25 mouse cellular contexts compared by ENCODE assay signal in genomic region chr10:24058986-24059385, GRCm38 (mm10). TPM values are rescaled to one million over a fixed set of nuclear protein-coding genes. Genes with fewer than 3 reads are reported as not detected.
DNase-seq lines count a peak whose midpoint lies in the region; ATAC-seq lines count a peak whose summit lies in the region.
"Had no signal": no experiment of that assay in that cellular context is flagged by ENCODE, and none has a peak within 500 bp of the region (broad histone marks: within the 10 kb centered on the region; RNA-seq: fewer than 3 reads in every experiment).

No protein-coding gene starts in this region.

- no peaks in the 10 kb centered on the region for H3K27me3 ChIP-seq in splenic B cell, adult 2 months (ENCODE audit: control insufficient read depth, insufficient read depth, low read length, poor library complexity, severe bottlenecking)
- H3K27me3 ChIP-seq: embryonic facial prominence, embryonic 13.5 days; embryonic facial prominence, embryonic 15.5 days; forebrain, embryonic 12.5 days had no signal

- ATAC-seq in granulocyte monocyte progenitor cell, adult 5-6 weeks (replicated peaks; ENCODE audit: poor library complexity, severe bottlenecking): peak; percentile 50
- peak; percentile 78 for ATAC-seq in megakaryocyte, adult 5-6 weeks (ENCODE audit: poor library complexity, severe bottlenecking)
- ATAC-seq: forebrain, embryonic 14.5 days; forebrain, embryonic 16.5 days had no signal

- no peaks in the 10 kb centered on the region for H3K36me3 ChIP-seq in splenic B cell, adult 2 months (ENCODE audit: control insufficient read depth, insufficient read depth, low read length, poor library complexity, severe bottlenecking)
- H3K36me3 ChIP-seq: embryonic facial prominence, embryonic 13.5 days; embryonic facial prominence, embryonic 15.5 days; forebrain, embryonic 10.5 days; forebrain, embryonic 12.5 days had no signal

- DNase-seq in A20 (ENCODE audit: low read depth, low spot score): peak; percentile 15
- DNase-seq in splenic B cell, adult 2 months (ENCODE audit: low read depth, low spot score): peak; percentile 6
- no peak for DNase-seq in ovary, adult 18-20 months (ENCODE audit: low spot score)
- no peak for DNase-seq in cerebellum, adult 9-11 months
- no peak for DNase-seq in kidney, adult 8-10 months
- DNase-seq: adrenal gland, adult 2 months; adrenal gland, postnatal 10 days; adrenal gland, postnatal 25 days; cerebellum, adult 11 months; cerebellum, adult 18-20 months; cerebellum, adult 8-10 months; cerebellum, postnatal 10 days; cerebellum, postnatal 25 days; embryo, embryonic 11 days had no signal

RNA-seq across cellular contexts. Expression of gene Taar7f, which starts 9.7 kb away (rescaled TPM):
- not detected in 2 replicates for total RNA-seq in granulocyte monocyte progenitor cell, adult 5-6 weeks (2014; fragmentation: Nextera tagmentation)
- not detected in 2 replicates for total RNA-seq in granulocyte monocyte progenitor cell, adult 5-6 weeks (2017)
- total RNA-seq in megakaryocyte, adult 5-6 weeks (2015): not detected in 2 replicates
- total RNA-seq in megakaryocyte, adult 5-6 weeks (2017): not detected in 2 replicates
- total RNA-seq: adrenal gland, adult 2 months; adrenal gland, postnatal 10 days; adrenal gland, postnatal 25 days; adrenal gland, postnatal 4 days; ES-E14; MEL had no signal

RNA-seq across cellular contexts. Expression of gene Taar8a, which starts 17.3 kb away (rescaled TPM):
- total RNA-seq in granulocyte monocyte progenitor cell, adult 5-6 weeks (2014; fragmentation: Nextera tagmentation): not detected in 2 replicates
- not detected in 2 replicates for total RNA-seq in granulocyte monocyte progenitor cell, adult 5-6 weeks (2017)
- not detected in 2 replicates for total RNA-seq in megakaryocyte, adult 5-6 weeks (2015)
- total RNA-seq in megakaryocyte, adult 5-6 weeks (2017): not detected in 2 replicates
- total RNA-seq: adrenal gland, adult 2 months; adrenal gland, postnatal 10 days; adrenal gland, postnatal 25 days; ES-E14; MEL had no signal

RNA-seq across cellular contexts. Expression of gene Taar7e, which starts 21.6 kb away (rescaled TPM):
- not detected in 2 replicates for total RNA-seq in granulocyte monocyte progenitor cell, adult 5-6 weeks (2014; fragmentation: Nextera tagmentation)
- total RNA-seq in granulocyte monocyte progenitor cell, adult 5-6 weeks (2017): not detected in 2 replicates
- not detected in 2 replicates for total RNA-seq in megakaryocyte, adult 5-6 weeks (2015)
- not detected in 2 replicates for total RNA-seq in megakaryocyte, adult 5-6 weeks (2017)
- total RNA-seq: adrenal gland, adult 2 months; adrenal gland, postnatal 10 days; adrenal gland, postnatal 25 days; adrenal gland, postnatal 4 days; ES-E14; MEL had no signal

RNA-seq across cellular contexts. Expression of gene Taar7d, which starts 32.0 kb away (rescaled TPM):
- total RNA-seq in granulocyte monocyte progenitor cell, adult 5-6 weeks (2014; fragmentation: Nextera tagmentation): not detected in 2 replicates
- total RNA-seq in granulocyte monocyte progenitor cell, adult 5-6 weeks (2017): not detected in 2 replicates
- not detected in 2 replicates for total RNA-seq in megakaryocyte, adult 5-6 weeks (2015)
- total RNA-seq in megakaryocyte, adult 5-6 weeks (2017): not detected in 2 replicates
- total RNA-seq: adrenal gland, adult 2 months; adrenal gland, postnatal 10 days; adrenal gland, postnatal 25 days; adrenal gland, postnatal 4 days; ES-E14; MEL had no signal

RNA-seq across cellular contexts. Expression of gene Taar8b, which starts 33.1 kb away (rescaled TPM):
- total RNA-seq in granulocyte monocyte progenitor cell, adult 5-6 weeks (2014; fragmentation: Nextera tagmentation): not detected in 2 replicates
- not detected in 2 replicates for total RNA-seq in granulocyte monocyte progenitor cell, adult 5-6 weeks (2017)
- total RNA-seq in megakaryocyte, adult 5-6 weeks (2015): not detected in 2 replicates
- total RNA-seq in megakaryocyte, adult 5-6 weeks (2017): not detected in 2 replicates
- total RNA-seq: adrenal gland, adult 2 months; adrenal gland, postnatal 10 days; adrenal gland, postnatal 25 days; adrenal gland, postnatal 4 days; ES-E14; MEL had no signal

Comparison
In these comparisons a context has a peak if more than half of its experiments do, and no peak if none do; other contexts are left out.
1. DNase-seq: peak in A20 (single experiment) and splenic B cell, adult 2 months (single experiment); none in ovary, adult 18-20 months (single experiment), cerebellum, adult 9-11 months (single experiment) and kidney, adult 8-10 months (0 of 2).